Mouse (Mus musculus) neural tube, embryonic 13.5 days (tissue): Measurements from ENCODE around the gene Grap2. TPM values are rescaled to one million over a fixed set of nuclear protein-coding genes. Genes with fewer than 3 reads are reported as not detected.

Source experiments
- ATAC-seq: fragments of 200-750 bp; cut with Nextera tagmentation; 2 replicates; pipeline ENCODE4 v1.8.0; 2017; ENCODE audit warnings: low read depth, mild to moderate bottlenecking, moderate TSS enrichment, moderate library complexity
- H3K27ac ChIP-seq: fragments of 300-500 bp; sonication (generic); replicated peaks from 2 replicates; pipeline ENCODE4 v1.5.1; 2015; ENCODE audit warnings: moderate library complexity, mild to moderate bottlenecking, inconsistent platforms
- H3K27me3 ChIP-seq: fragments of 300-500 bp; sonication (generic); 2 replicates; pipeline ENCODE4 v1.6.1; 2015; ENCODE audit warnings: mild to moderate bottlenecking, inconsistent platforms
- H3K36me3 ChIP-seq: fragments of 300-500 bp; sonication (generic); 2 replicates; pipeline ENCODE4 v1.6.1; 2015; ENCODE audit warnings: mild to moderate bottlenecking, inconsistent platforms
- H3K4me1 ChIP-seq: fragments of 300-500 bp; sonication (generic); replicated peaks from 2 replicates; pipeline ENCODE4 v1.6.1; 2015; ENCODE audit warnings: inconsistent platforms
- H3K4me2 ChIP-seq: fragments of 300-500 bp; sonication (generic); 2 replicates; pipeline ENCODE4 v1.6.1; 2015; ENCODE audit warnings: inconsistent platforms, mild to moderate bottlenecking, moderate library complexity
- H3K4me3 ChIP-seq: fragments of 300-500 bp; sonication (generic); 2 replicates; pipeline ENCODE4 v1.5.1; 2015; ENCODE audit warnings: mild to moderate bottlenecking, inconsistent platforms
- H3K9ac ChIP-seq: fragments of 300-500 bp; sonication (generic); 2 replicates; pipeline ENCODE4 v1.6.1; 2015; ENCODE audit warnings: moderate library complexity, mild to moderate bottlenecking, inconsistent platforms
- H3K9me3 ChIP-seq: fragments of 300-500 bp; sonication (generic); 2 replicates; pipeline ENCODE4 v1.6.1; 2016; ENCODE audit warnings: inconsistent platforms
- WGBS: fragments of 180-500 bp; shearing (Covaris S2); methylation state at CpG from one replicate; pipeline ENCODE4 v1.1.7; 2015; 5-methylcytosine and 5-hydroxymethylcytosine counted together
- polyA plus RNA-seq: library from polyadenylated mRNA; unstranded; fragments of >200 nt; fragmentation: Nextera tagmentation; extraction: Ambion mirVana; gene quantifications from 2 replicates; pipeline ENCODE4 v1.2.1, GENCODE M21; 2015

The Grap2 gene
- polyA plus RNA-seq, result 0.50 and 0.83 TPM in 2 replicates

GRCm38 (mm10) chr15:80572291-80572690, at the start of gene Grap2:
Grap2 (plus strand) TSS chr15:80572594.
- Histone ChIP-seq H3K36me3 (no peaks in the 10 kb centered on the region), H3K4me3 (no peak within 1 kb of the TSS), H3K27me3 (peaks cover 6% of the 10 kb centered on the region), H3K27ac (no peak within 1 kb of the TSS), H3K4me1 (peaks cover 6% of the 10 kb centered on the region), H3K9me3 (no peaks in the 10 kb centered on the region), H3K9ac (no peak within 1 kb of the TSS), H3K4me2 (no peak within 1 kb of the TSS)
- no peak for ATAC-seq
- WGBS, result 64% methylated on average over 12 of the region's 12 CpGs

DNA sequence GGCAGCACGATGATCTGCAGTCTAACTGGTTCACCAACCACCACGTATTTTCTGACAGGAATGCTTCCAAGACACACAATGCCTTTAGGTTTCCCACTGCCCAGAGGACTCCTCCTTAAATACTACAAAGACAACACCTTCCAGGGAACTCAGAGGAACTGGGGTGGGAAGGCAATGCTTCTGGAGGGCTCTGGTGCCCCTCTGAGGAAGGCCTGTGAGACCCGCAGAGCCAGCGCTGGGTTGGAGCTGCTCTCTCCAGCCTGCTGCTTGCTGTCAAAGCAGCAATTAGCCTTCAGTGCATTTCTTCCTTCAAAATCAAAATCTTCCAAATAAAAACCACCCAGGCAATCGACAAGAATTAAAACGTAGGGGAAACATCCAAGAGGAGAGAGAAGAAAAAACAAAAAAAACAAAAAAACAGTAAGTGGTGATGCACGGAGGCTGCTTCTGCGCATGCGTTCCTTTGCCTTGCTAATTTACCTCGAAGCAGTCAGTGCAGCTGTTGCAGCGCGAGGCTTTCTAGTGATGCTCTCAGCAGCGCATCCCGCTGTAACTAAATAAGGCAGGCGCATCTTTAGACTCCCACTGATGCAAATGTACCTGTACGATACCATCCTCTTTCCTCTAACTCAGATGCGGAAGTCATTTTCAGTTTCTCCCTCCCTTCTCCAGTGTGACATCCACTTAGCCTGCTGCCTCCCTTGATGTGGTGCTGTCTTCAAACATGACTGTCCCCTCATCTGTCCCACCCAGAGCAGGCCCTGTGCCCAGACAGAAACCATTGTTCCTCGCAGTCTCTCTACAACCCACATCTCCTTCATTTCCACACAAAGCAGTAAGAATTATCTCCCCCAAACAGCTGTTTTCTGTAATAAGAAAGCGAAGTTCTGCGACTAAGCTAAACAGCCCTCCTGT, 42.2 kb upstream of the Grap2 start:
- peak overlapping the region; percentile 49; the same call in 1 of the 2 replicates for H3K9ac ChIP-seq
- H3K27me3 ChIP-seq, result no peaks in the 10 kb centered on the region
- H3K36me3 ChIP-seq, result no peaks in the 10 kb centered on the region
- no peaks in the 10 kb centered on the region for H3K9me3 ChIP-seq
- peaks cover 11% of the 10 kb centered on the region for H3K4me1 ChIP-seq
- H3K27ac ChIP-seq, result 0 out of 2 replicates have a peak overlapping the region, but pooled peaks have one; percentile 15
- 34% methylated on average over 20 of the region's 20 CpGs for WGBS
- no peak overlapping the region for H3K4me3 ChIP-seq
- H3K4me2 ChIP-seq, result peak overlapping the region; percentile 32
- ATAC-seq, result peak; percentile 78

DNA sequence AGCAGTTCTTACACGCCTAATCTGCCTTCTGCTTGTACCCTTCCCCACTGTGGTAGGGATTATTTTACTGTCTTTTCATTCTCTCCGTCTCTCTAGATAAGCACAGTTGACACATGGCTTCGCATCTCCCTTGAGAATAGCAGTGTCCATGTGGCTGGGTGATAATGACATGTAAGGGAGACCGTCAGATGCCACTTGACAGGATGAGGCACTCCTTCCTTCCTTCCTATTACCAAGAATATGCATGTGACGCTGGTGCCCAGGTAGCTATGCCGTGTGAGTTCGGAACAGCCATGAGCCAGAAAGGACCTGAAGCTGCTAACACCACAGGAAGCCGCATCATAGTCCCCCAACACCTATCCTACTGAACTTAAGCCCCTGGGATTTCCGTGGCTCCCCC, 41.4 kb upstream of the Grap2 start:
- no peaks in the 10 kb centered on the region for H3K36me3 ChIP-seq
- H3K4me3 ChIP-seq, result no peak overlapping the region
- H3K27me3 ChIP-seq, result no peaks in the 10 kb centered on the region
- no peak overlapping the region for H3K4me2 ChIP-seq
- no peak overlapping the region for H3K9ac ChIP-seq
- peaks cover 11% of the 10 kb centered on the region for H3K4me1 ChIP-seq
- no peaks in the 10 kb centered on the region for H3K9me3 ChIP-seq
- WGBS, result 80% methylated on average over 9 of the region's 9 CpGs
- ATAC-seq, result no peak
- H3K27ac ChIP-seq, result no peak overlapping the region

GRCm38 (mm10) chr15:80532281-80533072, 39.9 kb upstream of the Grap2 start:
- Histone ChIP-seq H3K27me3 (no peaks in the 10 kb centered on the region), H3K9me3 (no peaks in the 10 kb centered on the region), H3K4me3 (no peak overlapping the region), H3K4me2 (no peak overlapping the region), H3K27ac (no peak overlapping the region), H3K4me1 (peaks cover 11% of the 10 kb centered on the region), H3K9ac (no peak overlapping the region), H3K36me3 (no peaks in the 10 kb centered on the region)
- WGBS, result 86% methylated on average over 8 of the region's 8 CpGs
- no peak for ATAC-seq

GRCm38 (mm10) chr15:80533274-80533673, 39.1 kb upstream of the Grap2 start:
- H3K27me3 ChIP-seq, result no peaks in the 10 kb centered on the region
- no peak overlapping the region for H3K4me2 ChIP-seq
- H3K4me1 ChIP-seq, result peaks cover 11% of the 10 kb centered on the region
- 49% methylated on average over 6 of the region's 6 CpGs for WGBS
- H3K9ac ChIP-seq, result no peak overlapping the region
- H3K9me3 ChIP-seq, result no peaks in the 10 kb centered on the region
- no peak overlapping the region for H3K27ac ChIP-seq
- ATAC-seq, result no peak
- no peaks in the 10 kb centered on the region for H3K36me3 ChIP-seq
- no peak overlapping the region for H3K4me3 ChIP-seq

- H3K36me3 ChIP-seq, result no peaks in the 10 kb centered on the region
- no peak overlapping the region for H3K27ac ChIP-seq
- WGBS, result 70% methylated on average over 2 of the region's 2 CpGs
- no peak overlapping the region for H3K4me2 ChIP-seq
- no peaks in the 10 kb centered on the region for H3K27me3 ChIP-seq
- ATAC-seq, result no peak
- no peak overlapping the region for H3K4me3 ChIP-seq
- H3K9ac ChIP-seq, result no peak overlapping the region
- H3K9me3 ChIP-seq, result no peaks in the 10 kb centered on the region
- 0 out of 2 replicates have a peak, but pooled peaks cover under 1% of the 10 kb centered on the region for H3K4me1 ChIP-seq
These were observed 36.3 kb upstream of the Grap2 start for GRCm38 (mm10) chr15:80536051-80536450.

GRCm38 (mm10) chr15:80538075-80538474, 34.3 kb upstream of the Grap2 start:
- Histone ChIP-seq H3K4me3 (no peak overlapping the region), H3K36me3 (no peaks in the 10 kb centered on the region), H3K9me3 (no peaks in the 10 kb centered on the region), H3K4me1 (no peaks in the 10 kb centered on the region), H3K27ac (no peak overlapping the region), H3K9ac (no peak overlapping the region), H3K4me2 (no peak overlapping the region), H3K27me3 (no peaks in the 10 kb centered on the region)
- WGBS, result 83% methylated on average over 2 of the region's 2 CpGs
- ATAC-seq, result no peak

DNA sequence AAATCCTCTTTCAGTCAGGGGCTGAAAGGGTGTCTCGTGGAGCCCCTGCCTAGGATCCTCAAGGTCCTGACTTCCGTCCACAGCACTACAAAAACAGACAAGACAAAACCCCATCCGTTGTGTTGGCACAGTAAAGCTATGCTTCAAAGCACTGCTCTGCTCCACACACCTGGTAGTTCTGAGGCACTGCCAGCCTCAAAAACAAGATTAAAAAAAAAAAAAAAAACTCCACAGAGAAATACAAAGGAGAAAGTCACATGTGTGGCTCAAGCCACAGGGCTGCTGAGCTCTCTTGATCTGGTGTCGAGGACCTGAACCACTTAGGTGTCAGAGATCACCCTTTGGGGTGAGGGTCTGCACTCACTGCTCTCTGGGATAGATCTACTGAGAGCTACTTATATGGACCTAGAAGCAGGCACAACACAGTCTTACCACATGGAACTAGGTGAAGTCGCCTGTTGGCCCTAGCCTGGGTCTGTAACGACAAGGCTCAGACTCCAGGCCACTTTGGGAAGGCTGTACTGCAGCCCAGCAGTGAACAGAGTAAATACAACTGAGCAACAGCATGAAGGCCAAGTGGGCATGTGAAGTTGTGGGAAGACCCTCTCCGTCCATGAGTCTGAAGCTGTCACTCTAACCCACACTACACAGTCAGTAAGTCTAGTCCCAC, 33.6 kb upstream of the Grap2 start:
- Histone ChIP-seq H3K4me2 (no peak overlapping the region), H3K27ac (no peak overlapping the region), H3K9ac (no peak overlapping the region), H3K36me3 (no peaks in the 10 kb centered on the region), H3K9me3 (no peaks in the 10 kb centered on the region), H3K4me1 (no peaks in the 10 kb centered on the region), H3K27me3 (no peaks in the 10 kb centered on the region), H3K4me3 (no peak overlapping the region)
- 83% methylated on average over 7 of the region's 7 CpGs for WGBS
- ATAC-seq, result no peak

DNA sequence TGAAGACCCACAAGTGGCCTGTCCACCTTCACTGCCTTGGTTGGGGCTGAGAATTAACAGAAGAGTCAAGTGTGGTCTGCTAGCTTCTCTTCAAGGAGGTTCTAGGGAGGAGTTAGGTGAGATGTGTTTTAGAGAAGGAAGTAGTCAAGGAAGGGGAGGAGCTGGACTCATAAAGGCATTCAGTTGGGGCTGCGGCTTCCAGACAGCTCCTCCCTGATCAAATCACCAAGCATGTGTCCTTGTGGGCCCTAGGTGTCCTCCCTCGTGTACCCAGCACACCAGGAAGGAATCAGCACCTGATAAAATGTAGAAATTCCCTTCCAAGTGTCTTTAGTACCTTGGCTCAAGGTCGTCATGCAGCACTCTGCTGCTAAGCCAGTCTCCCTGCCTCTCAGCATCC, 28.3 kb upstream of the Grap2 start:
- H3K4me2 ChIP-seq, result no peak overlapping the region
- no peak overlapping the region for H3K9ac ChIP-seq
- H3K27ac ChIP-seq, result no peak overlapping the region
- no peak overlapping the region for H3K4me3 ChIP-seq
- H3K27me3 ChIP-seq, result no peaks in the 10 kb centered on the region
- no peak for ATAC-seq
- H3K9me3 ChIP-seq, result no peaks in the 10 kb centered on the region
- no peaks in the 10 kb centered on the region for H3K4me1 ChIP-seq
- 66% methylated on average over 3 of the region's 3 CpGs for WGBS
- H3K36me3 ChIP-seq, result no peaks in the 10 kb centered on the region

DNA sequence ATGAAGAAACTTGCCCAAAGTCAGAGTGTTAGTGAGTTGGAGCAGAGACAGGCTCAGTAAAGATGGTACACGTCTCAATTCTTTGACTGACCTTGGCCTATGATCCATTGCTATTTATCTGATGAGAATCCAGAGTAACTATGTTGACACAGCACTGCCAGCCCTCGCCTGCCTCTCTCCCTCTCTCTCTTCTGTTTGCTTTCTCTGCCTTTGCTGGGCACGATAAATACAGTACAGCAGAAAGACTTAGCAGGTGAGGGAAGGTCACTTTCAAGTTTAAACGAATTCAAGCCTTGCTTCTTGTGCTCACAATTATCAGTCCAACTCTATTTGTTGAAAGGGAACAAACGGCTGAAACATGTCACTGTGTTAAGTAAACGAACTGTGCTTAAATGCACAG, 27.0 kb upstream of the Grap2 start:
- no peak overlapping the region for H3K9ac ChIP-seq
- 83% methylated on average over 6 of the region's 6 CpGs for WGBS
- H3K4me3 ChIP-seq, result no peak overlapping the region
- no peak overlapping the region for H3K27ac ChIP-seq
- H3K36me3 ChIP-seq, result no peaks in the 10 kb centered on the region
- ATAC-seq, result no peak
- no peaks in the 10 kb centered on the region for H3K9me3 ChIP-seq
- no peak overlapping the region for H3K4me2 ChIP-seq
- H3K27me3 ChIP-seq, result no peaks in the 10 kb centered on the region
- no peaks in the 10 kb centered on the region for H3K4me1 ChIP-seq

DNA sequence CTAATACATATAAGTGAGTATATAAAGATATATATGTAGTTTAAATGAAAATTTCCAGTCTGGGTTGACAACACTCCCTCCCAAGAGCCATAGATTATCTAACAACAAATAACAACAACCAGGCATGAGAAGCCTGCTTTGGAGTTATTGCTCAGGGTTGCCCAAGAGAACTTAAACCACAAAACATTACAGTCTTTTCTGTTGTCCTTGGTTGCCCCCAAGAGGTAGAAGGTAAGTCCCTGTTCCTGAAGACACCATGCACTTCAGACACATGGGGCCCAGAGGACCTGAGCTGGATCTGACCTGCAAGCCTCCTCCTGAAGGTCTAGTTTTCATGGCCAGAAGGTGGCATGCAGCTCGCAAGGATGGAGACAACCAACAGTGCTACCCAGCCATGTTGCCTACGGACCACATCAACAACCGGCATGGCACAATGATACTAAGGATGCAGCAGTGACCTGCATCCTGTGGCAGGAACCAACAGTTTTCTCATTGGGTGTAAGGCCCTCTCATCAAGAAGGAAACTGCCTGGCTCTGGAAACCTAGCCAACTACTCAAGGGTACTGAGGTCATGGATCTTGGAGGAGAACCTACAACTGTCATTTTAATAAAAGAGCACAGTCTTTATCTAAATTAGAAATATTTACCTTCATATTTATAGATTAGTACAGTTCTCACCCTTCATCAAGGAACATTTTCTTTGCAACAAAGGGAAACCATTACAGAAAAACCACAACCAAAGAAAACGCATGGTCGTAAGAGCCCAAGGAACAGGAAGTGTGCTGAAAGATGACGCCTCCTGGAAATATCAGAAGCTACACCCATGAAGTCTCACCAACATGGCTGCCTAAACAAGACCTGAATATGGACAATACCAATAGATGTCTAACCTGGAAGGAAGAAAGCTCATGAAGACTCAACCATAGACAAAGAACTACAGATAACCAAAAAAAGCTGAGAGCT, 17.3 kb upstream of the Grap2 start:
- 97% methylated on average over 6 of the region's 6 CpGs for WGBS
- H3K27ac ChIP-seq, result no peak overlapping the region
- no peaks in the 10 kb centered on the region for H3K27me3 ChIP-seq
- no peak overlapping the region for H3K4me2 ChIP-seq
- no peaks in the 10 kb centered on the region for H3K9me3 ChIP-seq
- H3K9ac ChIP-seq, result no peak overlapping the region
- no peaks in the 10 kb centered on the region for H3K4me1 ChIP-seq
- ATAC-seq, result no peak
- H3K4me3 ChIP-seq, result no peak overlapping the region
- H3K36me3 ChIP-seq, result no peaks in the 10 kb centered on the region
